Mouse (Mus musculus): ENCODE results near the gene Gpr12. TPM values are rescaled to one million over a fixed set of nuclear protein-coding genes. Genes with fewer than 3 reads are reported as not detected.
A peak's percentile ranks its signal among the peaks of the same experiment; 100 is the strongest.
"Not testable (repeated sequence)": the region's sequence is repeated elsewhere in the genome, so short reads cannot be mapped to it uniquely, and the experiment has no call there.

Gene Gpr12
- polyA plus RNA-seq, 1 experiment from 2014 or later: 0.19 TPM

DNA sequence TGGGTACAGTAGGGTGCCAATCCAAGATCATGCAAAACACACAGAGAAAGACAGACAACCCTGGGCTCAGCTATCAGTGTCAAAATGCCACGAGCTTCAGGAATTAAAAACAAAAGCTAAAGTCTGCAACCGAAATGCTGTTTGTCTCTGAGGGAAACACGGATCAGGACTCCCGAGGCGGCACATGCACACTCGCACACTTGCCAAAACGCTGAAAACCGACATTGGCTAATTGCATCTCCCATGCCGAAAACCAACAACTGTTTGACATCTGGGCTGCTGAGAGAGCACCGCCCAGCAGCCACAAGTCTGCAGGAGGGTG, 922 bp downstream of the Gpr12 start:
- H3K27ac ChIP-seq: no peak overlapping the region
- 4% methylated on average over 10 of the region's 10 CpGs for WGBS
- no peak for ATAC-seq (ENCODE audit: insufficient number of reproducible peaks, low FRiP score, low TSS enrichment, low read depth)
- peak overlapping the region; percentile 48 for H3K4me3 ChIP-seq
- H3K36me3 ChIP-seq: no peaks in the 10 kb centered on the region
- peak overlapping the region; percentile 97 for H3K4me2 ChIP-seq
- H3K27me3 ChIP-seq: peaks cover 45% of the 10 kb centered on the region
- no peaks in the 10 kb centered on the region for H3K9me3 ChIP-seq
- peaks cover 19% of the 10 kb centered on the region for H3K4me1 ChIP-seq
- H3K9ac ChIP-seq: peak overlapping the region; percentile 14; the same call in 1 of the 2 replicates

DNA sequence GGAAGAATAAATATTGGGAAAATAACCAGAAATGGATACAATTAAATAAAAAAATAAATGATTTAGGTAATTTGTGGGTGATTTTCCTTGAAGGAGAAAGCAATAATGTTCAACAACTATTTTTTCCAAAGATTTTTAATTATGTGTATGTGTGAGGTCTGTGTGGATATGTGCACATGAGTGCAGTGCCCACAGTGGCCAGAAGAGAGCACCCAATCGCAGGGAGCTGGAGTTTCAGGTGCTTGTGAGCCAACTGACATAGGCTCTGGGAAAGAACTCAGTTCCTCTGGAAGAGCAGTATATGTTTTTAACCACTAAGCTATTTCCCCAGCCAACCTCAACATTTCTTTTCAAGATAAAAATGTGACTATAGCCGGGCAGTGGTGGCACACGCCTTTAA, 8.4 kb downstream of the Gpr12 start:
- Histone ChIP-seq H3K4me1 (no peaks in the 10 kb centered on the region), H3K9me3 (no peaks in the 10 kb centered on the region), H3K4me2 (no peak overlapping the region), H3K4me3 (no peak overlapping the region), H3K27me3 (no peaks in the 10 kb centered on the region), H3K36me3 (no peaks in the 10 kb centered on the region), H3K27ac (no peak overlapping the region), H3K9ac (no peak overlapping the region)
- no peak for ATAC-seq (ENCODE audit: insufficient number of reproducible peaks, low FRiP score, low TSS enrichment, low read depth)
- WGBS: 82% methylated on average over 3 of the region's 3 CpGs

DNA sequence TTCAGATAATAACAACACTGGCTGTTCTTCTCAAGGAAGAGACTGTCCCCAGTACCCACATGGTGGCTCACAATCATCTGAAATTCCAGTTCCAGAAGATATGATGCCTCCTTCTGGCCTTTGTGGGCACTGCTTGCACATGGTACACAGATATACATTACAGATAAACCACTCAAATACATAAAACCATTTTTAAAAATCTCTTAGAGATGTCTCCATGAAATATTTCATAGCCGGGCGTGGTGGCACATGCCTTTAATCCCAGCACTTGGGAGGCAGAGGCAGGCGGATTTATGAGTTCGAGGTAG, 12.3 kb downstream of the Gpr12 start:
- H3K4me3 ChIP-seq; H3K4me1 ChIP-seq; H3K4me2 ChIP-seq; H3K27me3 ChIP-seq; H3K27ac ChIP-seq; H3K9ac ChIP-seq; ATAC-seq (ENCODE audit: insufficient number of reproducible peaks, low FRiP score, low TSS enrichment, low read depth); H3K9me3 ChIP-seq; H3K36me3 ChIP-seq: not testable (repeated sequence)
- WGBS: 94% methylated on average over 4 of the region's 4 CpGs

DNA sequence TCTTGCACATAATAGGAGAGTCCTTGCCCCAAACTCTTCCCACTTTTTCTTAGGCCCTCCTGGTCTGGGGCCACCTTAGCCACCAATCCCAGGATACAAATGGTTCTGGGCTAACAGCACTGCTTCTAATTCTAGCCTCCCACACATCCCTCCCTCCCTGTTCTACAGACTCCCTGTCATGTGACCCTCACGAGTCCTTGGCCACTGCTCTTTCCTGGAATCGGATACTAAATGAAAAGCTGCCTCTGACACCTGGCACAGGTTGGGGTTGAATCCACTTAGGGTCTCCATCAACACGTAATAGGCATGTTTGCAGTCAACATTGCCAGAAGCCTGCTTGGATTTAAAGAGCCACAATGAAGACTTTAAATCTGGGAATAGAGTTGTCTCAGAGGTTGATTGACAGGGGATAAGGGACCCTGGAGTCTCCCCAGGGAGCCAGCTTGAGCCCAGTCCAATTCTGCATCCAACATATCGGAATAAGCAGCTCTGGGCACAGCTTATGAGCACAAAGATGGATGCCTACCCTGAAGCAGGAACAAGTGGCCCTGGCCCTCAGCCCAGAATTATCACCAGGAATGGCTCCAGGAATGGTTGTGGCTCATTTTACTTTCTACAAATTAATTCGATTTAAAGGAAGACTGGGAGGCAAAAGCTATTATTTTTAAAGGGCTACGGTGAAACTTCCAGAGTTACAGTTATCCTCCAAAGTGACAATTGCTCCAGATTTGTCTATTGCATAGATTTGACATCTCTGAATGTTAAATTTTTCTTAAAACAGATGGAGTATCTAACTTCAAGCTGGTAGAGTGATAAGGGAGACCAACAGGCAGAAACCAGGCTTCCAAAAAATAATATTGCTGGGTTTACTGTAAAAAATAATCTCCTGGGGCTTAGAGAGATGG, 13.0 kb downstream of the Gpr12 start:
- H3K9me3 ChIP-seq; H3K27ac ChIP-seq; H3K4me1 ChIP-seq; H3K36me3 ChIP-seq; H3K4me3 ChIP-seq; H3K27me3 ChIP-seq; ATAC-seq (ENCODE audit: insufficient number of reproducible peaks, low FRiP score, low TSS enrichment, low read depth); H3K9ac ChIP-seq; H3K4me2 ChIP-seq: not testable (repeated sequence)
- WGBS: 53% methylated on average over 6 of the region's 6 CpGs

DNA sequence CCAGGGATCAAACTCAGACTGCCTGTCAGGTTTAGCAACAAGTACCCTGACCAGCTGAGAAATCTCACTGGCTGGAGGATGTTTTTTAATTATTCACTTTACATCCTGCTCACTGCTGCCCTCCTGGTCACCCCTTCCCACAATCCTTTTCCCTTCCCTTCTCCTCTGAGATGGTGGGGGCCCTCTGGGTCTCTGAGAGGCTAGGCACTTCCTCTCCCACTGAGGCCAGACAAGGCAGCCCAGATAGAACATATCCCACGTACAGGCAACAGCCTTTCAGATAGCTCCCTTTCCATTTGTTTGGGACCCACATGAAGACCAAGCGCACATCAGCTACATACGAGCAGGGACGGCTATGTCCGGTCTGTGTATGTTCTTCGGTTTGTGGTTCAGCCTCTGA, 14.9 kb downstream of the Gpr12 start:
- not testable (repeated sequence) for H3K36me3 ChIP-seq; H3K4me2 ChIP-seq; H3K9me3 ChIP-seq; ATAC-seq (ENCODE audit: insufficient number of reproducible peaks, low FRiP score, low TSS enrichment, low read depth); H3K27ac ChIP-seq; H3K4me3 ChIP-seq; H3K4me1 ChIP-seq; H3K9ac ChIP-seq; H3K27me3 ChIP-seq
- 82% methylated on average over 6 of the region's 6 CpGs for WGBS

DNA sequence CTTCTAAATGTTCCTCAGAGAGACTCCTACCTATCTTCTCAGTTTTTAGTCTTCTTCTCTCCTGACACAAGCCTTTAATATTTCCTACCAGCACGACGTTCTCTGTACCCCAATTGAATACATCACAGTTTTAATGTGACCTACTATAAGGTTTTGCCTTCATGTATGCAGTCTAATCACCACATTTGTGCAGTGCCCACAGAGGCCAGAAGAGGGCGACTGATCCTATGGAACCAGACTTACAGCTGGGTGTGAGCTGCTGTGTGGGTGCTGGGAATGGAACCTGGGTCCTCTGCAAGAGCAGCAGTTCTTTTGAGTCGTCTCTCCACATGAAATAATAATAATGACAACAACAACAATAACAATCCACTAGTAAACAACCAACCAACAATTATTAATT, 18.0 kb downstream of the Gpr12 start:
- no peak for ATAC-seq (ENCODE audit: insufficient number of reproducible peaks, low FRiP score, low TSS enrichment, low read depth)
- Histone ChIP-seq H3K9me3 (no peaks in the 10 kb centered on the region), H3K4me2 (no peak overlapping the region), H3K36me3 (no peaks in the 10 kb centered on the region), H3K4me3 (no peak overlapping the region), H3K27me3 (no peaks in the 10 kb centered on the region), H3K27ac (no peak overlapping the region), H3K9ac (no peak overlapping the region), H3K4me1 (no peaks in the 10 kb centered on the region)
- 65% methylated on average over 4 of the region's 4 CpGs for WGBS

DNA sequence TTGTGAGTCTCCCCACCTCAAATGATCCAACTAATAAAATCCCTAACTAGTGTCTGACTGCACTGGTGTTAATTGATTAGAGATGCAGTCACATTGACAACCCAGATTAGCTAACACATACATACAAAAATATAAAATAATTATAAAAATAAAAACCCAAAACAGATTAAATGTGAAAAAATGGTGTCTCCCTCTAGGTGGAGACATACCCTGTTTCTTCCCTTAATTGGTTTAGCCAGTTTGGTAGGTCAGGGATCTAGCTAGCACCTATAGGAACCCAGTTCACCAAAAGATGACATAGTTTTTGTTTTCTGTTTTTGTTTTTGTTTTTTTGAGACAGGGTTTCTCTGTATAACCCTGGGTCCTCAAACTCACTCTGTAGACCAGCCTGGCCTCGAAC, 20.8 kb downstream of the Gpr12 start:
- no peaks in the 10 kb centered on the region for H3K36me3 ChIP-seq
- no peaks in the 10 kb centered on the region for H3K27me3 ChIP-seq
- 81% methylated on average over 1 of the region's 1 CpGs for WGBS
- no peak for ATAC-seq (ENCODE audit: insufficient number of reproducible peaks, low FRiP score, low TSS enrichment, low read depth)
- H3K9ac ChIP-seq: no peak overlapping the region
- H3K4me3 ChIP-seq: no peak overlapping the region
- H3K4me1 ChIP-seq: no peaks in the 10 kb centered on the region
- H3K4me2 ChIP-seq: no peak overlapping the region
- no peak overlapping the region for H3K27ac ChIP-seq
- H3K9me3 ChIP-seq: no peaks in the 10 kb centered on the region

DNA sequence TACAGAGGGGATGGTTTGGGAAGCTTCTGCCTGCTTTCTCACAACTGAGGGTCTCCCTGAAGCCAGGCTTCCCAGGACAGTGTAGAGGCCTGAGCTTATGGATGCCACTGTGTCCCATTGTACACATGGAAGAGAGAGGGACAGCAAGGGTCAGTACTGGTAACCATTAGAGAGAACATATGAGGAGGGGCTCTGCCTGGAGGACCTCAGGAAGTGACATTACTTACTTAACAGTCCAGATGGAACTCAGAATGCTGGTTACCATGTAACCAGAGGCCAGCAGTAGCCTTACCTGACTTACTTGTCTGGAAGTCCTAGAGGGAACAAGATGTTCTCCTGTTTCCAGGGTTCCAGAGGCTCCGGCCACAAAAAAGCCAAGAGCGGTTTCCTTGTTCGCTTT, 29.2 kb downstream of the Gpr12 start, which contains the start of gene Gm3415:
Gene Gm3415, plus strand, starts transcription at position 301 of the 400 bp plus-strand sequence.
- H3K27me3 ChIP-seq; ATAC-seq (ENCODE audit: insufficient number of reproducible peaks, low FRiP score, low TSS enrichment, low read depth); H3K4me2 ChIP-seq; H3K4me3 ChIP-seq; H3K4me1 ChIP-seq; H3K9ac ChIP-seq; H3K27ac ChIP-seq; H3K36me3 ChIP-seq; H3K9me3 ChIP-seq: not testable (repeated sequence)
- WGBS: no CpG with 5 or more reads among the region's 3 CpGs

DNA sequence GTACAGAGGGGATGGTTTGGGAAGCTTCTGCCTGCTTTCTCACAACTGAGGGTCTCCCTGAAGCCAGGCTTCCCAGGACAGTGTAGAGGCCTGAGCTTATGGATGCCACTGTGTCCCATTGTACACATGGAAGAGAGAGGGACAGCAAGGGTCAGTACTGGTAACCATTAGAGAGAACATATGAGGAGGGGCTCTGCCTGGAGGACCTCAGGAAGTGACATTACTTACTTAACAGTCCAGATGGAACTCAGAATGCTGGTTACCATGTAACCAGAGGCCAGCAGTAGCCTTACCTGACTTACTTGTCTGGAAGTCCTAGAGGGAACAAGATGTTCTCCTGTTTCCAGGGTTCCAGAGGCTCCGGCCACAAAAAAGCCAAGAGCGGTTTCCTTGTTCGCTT, 47.7 kb downstream of the Gpr12 start, which contains the start of gene Gm3409:
Gene Gm3409, plus strand, starts transcription at position 301 of the 400 bp plus-strand sequence.
- 90% methylated on average over 3 of the region's 3 CpGs for WGBS
- H3K4me3 ChIP-seq, H3K27ac ChIP-seq: not testable (repeated sequence)

More for the DNA sequence above, 47.7 kb downstream of the Gpr12 start, which contains the start of gene Gm3409:
- H3K4me1 ChIP-seq; ATAC-seq (ENCODE audit: insufficient number of reproducible peaks, low FRiP score, low TSS enrichment, low read depth); H3K27me3 ChIP-seq; H3K9ac ChIP-seq; H3K4me2 ChIP-seq; H3K36me3 ChIP-seq; H3K9me3 ChIP-seq: not testable (repeated sequence)

Other genes with a start within 250 kb of the Gpr12 start
- gene Wasf3, start 200.3 kb downstream of the Gpr12 start, polyA plus RNA-seq (2015; fragmentation: Nextera tagmentation; extraction: Ambion mirVana): 1.6 and 2.6 TPM in 2 replicates
- not detected in 2 replicates for gene Gm6408, start 103.3 kb downstream of the Gpr12 start, polyA plus RNA-seq (2015; fragmentation: Nextera tagmentation; extraction: Ambion mirVana)
- not detected in 2 replicates for gene Gm6370, start 93.9 kb downstream of the Gpr12 start, polyA plus RNA-seq (2015; fragmentation: Nextera tagmentation; extraction: Ambion mirVana)
- gene 4930449I24Rik, start 82.8 kb downstream of the Gpr12 start, polyA plus RNA-seq (2015; fragmentation: Nextera tagmentation; extraction: Ambion mirVana): not detected in 2 replicates
- not detected in 2 replicates for gene Gm3402, start 71.1 kb downstream of the Gpr12 start, polyA plus RNA-seq (2015; fragmentation: Nextera tagmentation; extraction: Ambion mirVana)
- not detected in 2 replicates for gene Gm3404, start 59.4 kb downstream of the Gpr12 start, polyA plus RNA-seq (2015; fragmentation: Nextera tagmentation; extraction: Ambion mirVana)
- not detected in 2 replicates for gene Gm3409, start 47.6 kb downstream of the Gpr12 start, polyA plus RNA-seq (2015; fragmentation: Nextera tagmentation; extraction: Ambion mirVana)
- gene Gm3415, start 29.1 kb downstream of the Gpr12 start, polyA plus RNA-seq (2015; fragmentation: Nextera tagmentation; extraction: Ambion mirVana): not detected in 2 replicates
- 15.5 and 16.6 TPM in 2 replicates for gene Usp12, start 209.8 kb upstream of the Gpr12 start, polyA plus RNA-seq (2015; fragmentation: Nextera tagmentation; extraction: Ambion mirVana)
- gene Rpl21, start 247.7 kb upstream of the Gpr12 start, polyA plus RNA-seq (2015; fragmentation: Nextera tagmentation; extraction: Ambion mirVana): 448 and 534 TPM in 2 replicates

Measured in limb, embryonic 15.5 days (tissue).